Mouse (Mus musculus) liver, embryonic 14.5 days (tissue): ENCODE measurements around the gene Amfr.

Source experiments
- CTCF ChIP-seq: IDR thresholded peaks from 2 replicates; pipeline ENCODE4 v1.5.1; 2016; ENCODE audit warnings: antibody characterized with exemption, low read depth, control low read depth
- EP300 ChIP-seq: IDR thresholded peaks from 2 replicates; pipeline ENCODE4 v1.6.1; 2016; ENCODE audit warnings: antibody characterized with exemption, low read depth

DNA sequence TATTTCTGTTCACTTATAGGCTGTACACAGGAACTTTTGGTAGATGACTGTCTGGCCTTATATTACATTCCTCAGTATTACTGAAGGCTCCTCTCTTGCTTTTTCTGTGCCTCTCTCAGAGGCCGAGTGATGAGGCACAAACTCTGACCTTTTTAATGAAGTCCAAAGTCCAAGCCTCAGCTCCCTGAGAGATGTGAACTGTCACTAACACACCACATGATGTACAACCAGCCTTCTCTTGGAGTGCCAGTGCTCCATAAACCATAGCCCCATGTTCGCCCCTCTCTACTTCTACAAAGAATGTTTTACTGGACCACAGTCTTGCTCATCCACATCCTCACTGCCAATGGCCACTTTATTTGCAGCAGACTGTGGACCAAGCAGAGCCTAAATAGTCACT is 37.3 kb downstream of the Amfr start:
- TF ChIP-seq CTCF (no peak), EP300 (no peak)
